Mouse (Mus musculus) midbrain, embryonic 14.5 days (tissue): ENCODE results near the gene Zdhhc1. TPM values are rescaled to one million over a fixed set of nuclear protein-coding genes. Genes with fewer than 3 reads are reported as not detected.
A peak's percentile ranks its signal among the peaks of the same experiment; 100 is the strongest.

Experiments
- ATAC-seq: fragments of 200-750 bp; cut with Nextera tagmentation; 2 replicates; pipeline ENCODE4 v1.8.0; 2017; ENCODE audit warnings: moderate number of reproducible peaks, moderate library complexity; ENCODE audit not compliant: low FRiP score, low TSS enrichment
- DNase-seq: peaks from one replicate; pipeline ENCODE4 v3.0.0-alpha.2; 2015
- H3K27ac ChIP-seq: fragments of 300-500 bp; sonication (generic); replicated peaks from 2 replicates; pipeline ENCODE4 v1.5.1; 2014; ENCODE audit warnings: mild to moderate bottlenecking, low read depth, low read length, moderate library complexity
- H3K27me3 ChIP-seq: fragments of 300-500 bp; sonication (generic); 2 replicates; pipeline ENCODE4 v1.6.1; 2014; ENCODE audit warnings: low read length, control low read depth, mixed read lengths; ENCODE audit not compliant: control insufficient read depth, insufficient read depth
- H3K36me3 ChIP-seq: fragments of 300-500 bp; sonication (generic); 2 replicates; pipeline ENCODE4 v1.6.1; 2014; ENCODE audit warnings: low read length, control low read depth; ENCODE audit not compliant: control insufficient read depth, insufficient read depth
- H3K4me1 ChIP-seq: fragments of 300-500 bp; sonication (generic); 2 replicates; pipeline ENCODE4 v1.6.1; 2014; ENCODE audit warnings: mild to moderate bottlenecking, antibody characterized with exemption, low read length, control low read depth; ENCODE audit not compliant: control insufficient read depth, insufficient read depth
- H3K4me2 ChIP-seq: fragments of 300-500 bp; sonication (generic); 2 replicates; pipeline ENCODE4 v1.6.1; 2014; ENCODE audit warnings: mild to moderate bottlenecking, low read length, moderate library complexity
- H3K4me3 ChIP-seq: fragments of 300-500 bp; sonication (generic); replicated peaks from 2 replicates; pipeline ENCODE4 v1.5.1; 2014; ENCODE audit warnings: low read depth, low read length
- H3K9ac ChIP-seq: fragments of 300-500 bp; sonication (generic); replicated peaks from 2 replicates; pipeline ENCODE4 v1.6.1; 2014; ENCODE audit warnings: mild to moderate bottlenecking, low read length, moderate library complexity
- H3K9me3 ChIP-seq: fragments of 300-500 bp; sonication (generic); 2 replicates; pipeline ENCODE4 v1.6.1; 2016; ENCODE audit warnings: low read length, control low read depth, mixed read lengths; ENCODE audit not compliant: control insufficient read depth
- WGBS: fragments of 180-500 bp; shearing (Covaris S2); extraction: QIAGEN DNeasy Blood & Tissue Kit; methylation state at CpG from one replicate; pipeline ENCODE4 v1.1.7; 2014; 5-methylcytosine and 5-hydroxymethylcytosine counted together
- polyA plus RNA-seq: library from polyadenylated mRNA; unstranded; fragments of >200 nt; fragmentation: Nextera tagmentation; extraction: Ambion mirVana; gene quantifications from 2 replicates; pipeline ENCODE4 v1.2.1, GENCODE M21; 2014

The Zdhhc1 gene
- polyA plus RNA-seq, 1 experiment from 2014 or later, result 25.2 TPM

DNA sequence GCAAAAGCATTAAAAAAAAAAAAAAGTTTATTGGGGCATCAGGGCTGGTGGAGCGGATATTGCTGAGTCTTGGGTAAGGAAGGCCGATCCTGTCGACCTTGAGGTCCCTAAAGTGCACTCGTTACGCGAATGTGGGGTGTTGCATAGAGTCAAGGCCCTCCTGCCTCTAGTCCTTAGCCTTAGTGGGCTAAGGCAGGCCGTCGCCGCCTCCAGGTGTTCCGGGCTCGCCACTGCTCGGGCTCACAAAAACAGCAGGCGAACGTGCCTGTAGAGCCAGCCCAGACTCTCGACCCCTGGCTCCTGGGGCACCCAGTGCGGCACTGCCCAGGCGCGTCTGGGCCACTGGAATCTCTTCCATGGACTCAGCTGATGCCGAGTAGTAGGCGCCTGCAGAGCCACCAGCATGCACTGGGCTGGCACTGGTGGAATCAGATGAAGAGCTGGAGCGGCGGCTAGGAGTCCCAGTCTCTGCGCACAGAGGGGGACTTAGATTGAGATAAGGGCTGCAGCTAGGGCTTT lies 24.2 kb downstream of the Zdhhc1 start:
- WGBS, result 23% methylated on average over 23 of the region's 23 CpGs
- Histone ChIP-seq H3K4me3 (no peak overlapping the region), H3K9ac (no peak overlapping the region), H3K27ac (no peak overlapping the region), H3K36me3 (0 out of 2 replicates have a peak, but pooled peaks cover 6% of the 10 kb centered on the region), H3K27me3 (no peaks in the 10 kb centered on the region), H3K4me1 (peaks cover 39% of the 10 kb centered on the region), H3K9me3 (no peaks in the 10 kb centered on the region), H3K4me2 (no peak overlapping the region)
- no peak for DNase-seq
- ATAC-seq, result no peak

DNA sequence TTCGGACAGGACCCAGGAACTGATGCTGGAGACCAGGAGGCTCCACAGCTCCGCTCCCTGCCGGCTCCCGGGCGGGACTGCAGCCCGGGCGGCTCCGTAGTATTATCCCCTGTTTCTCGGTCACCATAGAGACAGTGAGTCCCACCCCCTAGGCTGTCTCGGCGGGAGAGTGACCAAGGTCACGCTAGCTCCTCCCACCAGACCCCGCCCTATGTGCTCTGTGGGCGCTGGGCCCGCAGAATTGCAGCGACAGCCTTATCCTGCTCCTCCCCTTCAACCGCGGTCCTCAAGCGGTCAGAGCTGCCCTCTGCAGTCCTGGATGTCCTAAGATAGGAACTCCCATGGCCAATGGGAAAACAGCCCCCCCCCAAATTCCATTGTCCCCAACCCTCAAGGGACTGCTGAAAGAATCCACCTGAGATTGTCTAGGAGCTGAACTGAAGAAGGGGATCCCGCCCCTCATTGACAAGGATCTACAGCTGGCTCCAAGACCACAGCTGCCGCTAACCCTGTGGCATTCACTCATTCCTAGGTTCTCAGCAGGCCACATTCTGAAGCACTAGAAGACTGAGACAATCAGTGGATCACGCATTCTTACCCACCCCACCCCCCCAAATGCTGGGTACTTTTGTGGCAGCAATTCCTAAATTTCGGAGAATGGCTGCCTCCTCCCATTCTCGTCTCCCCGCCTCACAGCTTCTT lies 25.2 kb downstream of the Zdhhc1 start, which contains the start of gene Tppp3:
Tppp3 (minus strand) TSS at position 213 of the 702 bp plus-strand sequence.
- Histone ChIP-seq H3K4me3 (peak within 1 kb of the TSS; percentile 41), H3K4me2 (peak within 1 kb of the TSS; percentile 73), H3K4me1 (peaks cover 39% of the 10 kb centered on the region), H3K9me3 (no peaks in the 10 kb centered on the region), H3K9ac (peak within 1 kb of the TSS; percentile 51), H3K27me3 (no peaks in the 10 kb centered on the region), H3K27ac (peak within 1 kb of the TSS; percentile 72), H3K36me3 (0 out of 2 replicates have a peak, but pooled peaks cover 12% of the 10 kb centered on the region)
- 5% methylated on average over 25 of the region's 25 CpGs for WGBS
- DNase-seq (peak; percentile 92), ATAC-seq (peak; percentile 90)

DNA sequence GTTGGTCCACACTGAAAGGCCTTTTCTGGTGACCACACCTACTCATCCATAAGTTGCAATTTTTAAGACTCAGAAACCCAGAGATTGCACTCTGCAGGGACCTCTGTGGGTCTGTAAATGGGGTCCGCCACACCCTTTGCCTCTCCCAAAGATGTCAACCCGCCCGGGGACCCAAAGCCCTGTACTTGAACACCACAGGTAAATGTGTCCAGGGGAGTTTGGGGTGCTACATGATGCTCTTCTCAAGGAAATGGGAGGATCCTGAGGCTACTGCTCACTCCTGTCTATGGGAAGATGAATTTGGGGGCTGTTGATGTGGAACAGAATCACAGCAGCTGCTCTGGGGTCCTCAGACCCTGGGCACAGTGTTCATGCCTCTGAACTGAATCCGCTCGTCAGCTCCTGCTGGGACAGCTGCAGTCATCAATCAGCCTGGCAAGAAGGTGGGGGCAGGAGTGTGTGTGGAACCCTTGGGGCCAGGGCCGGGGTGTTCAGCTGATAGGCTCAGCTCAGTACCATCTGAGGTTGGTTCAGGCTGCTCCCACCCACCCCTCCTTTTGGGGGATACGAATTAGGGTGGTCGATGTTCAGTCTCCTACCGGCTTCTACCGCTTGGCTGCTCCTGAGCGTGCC lies 25.9 kb downstream of the Zdhhc1 start:
- Histone ChIP-seq H3K27me3 (no peaks in the 10 kb centered on the region), H3K9ac (peak overlapping the region; percentile 51), H3K4me3 (peak overlapping the region; percentile 41), H3K36me3 (0 out of 2 replicates have a peak, but pooled peaks cover 12% of the 10 kb centered on the region), H3K9me3 (no peaks in the 10 kb centered on the region), H3K27ac (peak overlapping the region; percentile 72), H3K4me1 (peaks cover 39% of the 10 kb centered on the region), H3K4me2 (peak overlapping the region; percentile 73)
- no peak for ATAC-seq
- WGBS, result 20% methylated on average over 11 of the region's 11 CpGs
- no peak for DNase-seq

GRCm38 (mm10) chr8:105470262-105470661 lies 26.4 kb downstream of the Zdhhc1 start:
- Histone ChIP-seq H3K36me3 (0 out of 2 replicates have a peak, but pooled peaks cover 9% of the 10 kb centered on the region), H3K9me3 (no peaks in the 10 kb centered on the region), H3K27me3 (no peaks in the 10 kb centered on the region), H3K9ac (peak overlapping the region; percentile 51; the same call in 1 of the 2 replicates), H3K4me3 (peak overlapping the region; percentile 41), H3K4me2 (peak overlapping the region; percentile 73), H3K27ac (peak overlapping the region; percentile 72), H3K4me1 (peaks cover 38% of the 10 kb centered on the region)
- DNase-seq (no peak), ATAC-seq (no peak)
- 69% methylated on average over 5 of the region's 5 CpGs for WGBS

DNA sequence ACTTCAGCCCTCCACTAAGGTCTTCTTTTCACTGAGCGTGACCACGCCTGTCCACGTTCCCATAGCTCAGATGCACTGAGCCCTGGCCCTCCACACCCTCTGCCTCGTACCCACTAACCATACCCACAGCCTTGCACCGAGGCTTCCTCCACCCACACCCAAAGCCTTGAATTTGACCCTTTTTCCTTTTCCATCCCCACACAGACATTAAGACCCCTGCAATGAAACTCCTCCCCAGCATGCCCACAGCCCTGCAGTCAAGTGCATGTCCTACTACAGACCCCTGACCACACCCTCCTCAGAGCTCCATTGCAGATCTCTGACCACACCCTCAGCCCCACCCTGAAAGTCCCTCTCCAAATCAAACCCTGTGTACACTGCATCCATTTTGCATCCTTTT lies 26.9 kb downstream of the Zdhhc1 start:
- Histone ChIP-seq H3K4me2 (peak overlapping the region; percentile 73), H3K27ac (peak overlapping the region; percentile 72), H3K4me1 (peaks cover 33% of the 10 kb centered on the region), H3K4me3 (peak overlapping the region; percentile 41), H3K27me3 (no peaks in the 10 kb centered on the region), H3K9ac (no peak overlapping the region; the same call in 1 of the 2 replicates), H3K36me3 (0 out of 2 replicates have a peak, but pooled peaks cover 9% of the 10 kb centered on the region), H3K9me3 (no peaks in the 10 kb centered on the region)
- 79% methylated on average over 5 of the region's 5 CpGs for WGBS
- DNase-seq (no peak), ATAC-seq (no peak)

DNA sequence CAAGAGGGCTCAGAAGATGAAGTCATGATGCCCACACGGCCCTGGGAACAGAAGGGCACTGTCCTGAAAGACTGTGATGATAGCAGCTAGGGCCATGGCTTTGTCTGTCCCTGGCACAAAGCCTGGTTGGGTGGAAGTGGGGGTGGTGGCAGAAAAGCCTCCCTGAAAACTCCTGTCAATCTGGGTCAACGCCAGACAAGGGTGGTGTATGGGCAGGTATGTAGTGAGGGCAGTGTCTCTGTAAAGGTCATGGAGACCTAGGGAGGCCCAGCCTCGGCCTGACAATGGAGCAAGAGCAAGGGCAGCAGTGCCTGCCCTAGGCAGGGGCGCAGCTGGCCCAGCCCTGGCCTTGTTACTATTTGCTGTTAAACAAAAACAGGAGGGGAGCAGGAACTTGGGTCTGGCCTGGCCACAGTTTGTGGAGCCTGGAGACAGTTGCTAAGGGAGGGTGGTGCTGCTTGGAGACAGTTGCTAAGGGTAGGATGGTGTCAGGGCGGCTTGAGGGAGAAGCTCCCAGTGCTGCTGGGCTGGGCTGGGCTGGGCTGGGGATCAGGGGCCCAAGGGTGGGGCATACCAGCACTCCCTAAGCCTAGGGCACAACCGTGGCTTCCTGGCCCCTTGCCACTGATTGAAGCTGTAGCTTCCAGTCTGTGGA lies 27.5 kb downstream of the Zdhhc1 start:
- no peak overlapping the region; the same call in 1 of the 2 replicates for H3K9ac ChIP-seq

GRCm38 (mm10) chr8:105468002-105468720 lies 28.5 kb downstream of the Zdhhc1 start:
- Histone ChIP-seq H3K4me3 (no peak overlapping the region), H3K4me2 (no peak overlapping the region), H3K36me3 (0 out of 2 replicates have a peak, but pooled peaks cover 9% of the 10 kb centered on the region), H3K27me3 (no peaks in the 10 kb centered on the region), H3K27ac (no peak overlapping the region), H3K4me1 (peaks cover 31% of the 10 kb centered on the region), H3K9me3 (no peaks in the 10 kb centered on the region), H3K9ac (no peak overlapping the region)
- 91% methylated on average over 27 of the region's 27 CpGs for whole genome bisulfite sequencing
- ATAC-seq (no peak), DNase-seq (no peak)

More for the DNA sequence above, 27.5 kb downstream of the Zdhhc1 start:
- Histone ChIP-seq H3K27ac (peak overlapping the region; percentile 72), H3K4me2 (peak overlapping the region; percentile 73), H3K27me3 (no peaks in the 10 kb centered on the region), H3K4me1 (peaks cover 31% of the 10 kb centered on the region), H3K9me3 (no peaks in the 10 kb centered on the region), H3K4me3 (peak overlapping the region; percentile 41), H3K36me3 (0 out of 2 replicates have a peak, but pooled peaks cover 9% of the 10 kb centered on the region)
- 14% methylated on average over 6 of the region's 6 CpGs for WGBS
- ATAC-seq, result peak; percentile 21; the same call in 1 of the 2 replicates
- peak; percentile 61 for DNase-seq
